8 mouse cellular contexts compared by ENCODE assay signal in genomic region chr13:67844119-67844852, GRCm38 (mm10). TPM values are rescaled to one million over a fixed set of nuclear protein-coding genes. Genes with fewer than 3 reads are reported as not detected.
A peak's percentile ranks its signal among the peaks of the same experiment; 100 is the strongest.
DNase-seq lines count a peak whose midpoint lies in the region.

No protein-coding gene starts in this region.

- DNase-seq in urinary bladder, postnatal 14 days (ENCODE audit: low spot score): peak; percentile 47
- DNase-seq in urinary bladder, adult 2 months (ENCODE audit: low spot score): no peak
- DNase-seq in cerebellum, postnatal 10 days: peak; percentile 75 to 85
- peak; percentile 67 for DNase-seq in gastrocnemius, adult 18-20 months (ENCODE audit: low spot score)
- peak; percentile 79 for DNase-seq in induced T-regulatory cell, adult 2 months (ENCODE audit: low read depth)
- peak; percentile 40 to 67 for DNase-seq in left cerebral cortex, adult 18-20 months (ENCODE audit: low spot score in 2 of 2)
- peak; percentile 73 for DNase-seq in lung, postnatal 36 days
- peak; percentile 60 for DNase-seq in retina, postnatal 7 days (ENCODE audit: low read depth, low spot score)

RNA-seq across cellular contexts. Expression of gene Gm10037, which starts 13.4 kb away (rescaled TPM):
- polyA plus RNA-seq in urinary bladder, adult 2 months (2012; rRNA removed): 3.7 TPM in 2 replicates
- total RNA-seq in gastrocnemius, adult 18-20 months (2021): under 1 TPM; 0.62 to 0.93 TPM
- total RNA-seq in left cerebral cortex, adult 18-20 months (2021): 10 to 100 TPM in 1 of 2 experiments, 1 to 10 TPM in 1; 9.6 to 13.6 TPM

RNA-seq across cellular contexts. Expression of gene BC048507, which starts 18.8 kb away (rescaled TPM):
- not detected in 2 replicates for polyA plus RNA-seq in urinary bladder, adult 2 months (2012; rRNA removed)
- total RNA-seq in gastrocnemius, adult 18-20 months (2021): not detected
- not detected for total RNA-seq in left cerebral cortex, adult 18-20 months (2021)

RNA-seq across cellular contexts. Expression of gene Zfp273, which starts 30.7 kb away (rescaled TPM):
- polyA plus RNA-seq in urinary bladder, adult 2 months (2012; rRNA removed): 3.4 and 3.9 TPM in 2 replicates
- 1 to 10 TPM; 1.2 to 1.8 TPM for total RNA-seq in gastrocnemius, adult 18-20 months (2021)
- total RNA-seq in left cerebral cortex, adult 18-20 months (2021): 1 to 10 TPM; 4.7 to 6.6 TPM

Comparison
In these comparisons a context has a peak if more than half of its experiments do, and no peak if none do; other contexts are left out.
1. RNA of gene Gm10037, which starts 13.4 kb away (total RNA-seq): 9.6 to 13.6 TPM in left cerebral cortex, adult 18-20 months; 0.62 to 0.93 TPM in gastrocnemius, adult 18-20 months; every median in the first group is over 4 times any median in the second.